Mouse (Mus musculus) bone marrow, adult 2 months (tissue): Measurements from ENCODE around the gene Kdelr3.
A peak's percentile ranks its signal among the peaks of the same experiment; 100 is the strongest.

Source experiments
- CTCF ChIP-seq: fragments of 200-500 bp; IDR thresholded peaks from 2 replicates; pipeline ENCODE4 v1.5.1; 2011; ENCODE audit warnings: low read length, control low read depth; ENCODE audit not compliant: control insufficient read depth, insufficient read depth
- POLR2A ChIP-seq: fragments of 200-500 bp; IDR thresholded peaks from 2 replicates; pipeline ENCODE4 v1.6.1; 2011; ENCODE audit warnings: low read depth, mild to moderate bottlenecking, control low read depth, low read length, borderline replicate concordance; ENCODE audit not compliant: control insufficient read depth

- TF ChIP-seq POLR2A (peak; percentile 88; the same call in 1 of the 2 replicates), CTCF (no peak)
These were observed 30.4 kb downstream of the Kdelr3 start, which contains the start of gene Ddx17 for GRCm38 (mm10) chr15:79546410-79547288.
